Mouse (Mus musculus) liver, adult 2 months (tissue): ENCODE results near the gene Shroom3.

ENCODE experiments used
- CTCF ChIP-seq: fragments of 200-500 bp; IDR thresholded peaks from 2 replicates; pipeline ENCODE4 v1.5.1; 2011; ENCODE audit warnings: low read depth, low read length, control low read depth
- POLR2A ChIP-seq: fragments of 200-500 bp; IDR thresholded peaks from 2 replicates; pipeline ENCODE4 v1.6.1; 2011; ENCODE audit warnings: low read length, control low read depth; ENCODE audit not compliant: insufficient read depth; ENCODE audit errors: extremely low read depth

- TF ChIP-seq CTCF (peak; percentile 32; the same call in 1 of the 2 replicates), POLR2A (no peak)
These were observed 299.4 kb downstream of the Shroom3 start for GRCm38 (mm10) chr5:92982673-92983072.
